Mouse (Mus musculus) Muller cell, postnatal 12 days (primary cell): ENCODE data around the gene Fam114a1.
A peak's percentile ranks its signal among the peaks of the same experiment; 100 is the strongest.

Experiments
- DNase-seq: peaks from one replicate; pipeline ENCODE4 v3.0.0-alpha.2; 2015; ENCODE audit errors: inconsistent ontology term

Fam114a1 gene

GRCm38 (mm10) chr5:65005251-65005650 lies 35.4 kb downstream of the Fam114a1 start:
- no peak for DNase-seq

- no peak for DNase-seq
Measured at GRCm38 (mm10) chr5:65006011-65006491, 36.2 kb downstream of the Fam114a1 start.

GRCm38 (mm10) chr5:65011901-65012573 lies 42.2 kb downstream of the Fam114a1 start:
- no peak for DNase-seq

- no peak for DNase-seq
Measured at GRCm38 (mm10) chr5:65015508-65015907, 45.6 kb downstream of the Fam114a1 start.

GRCm38 (mm10) chr5:65019109-65019508 lies 49.2 kb downstream of the Fam114a1 start:
- no peak for DNase-seq

GRCm38 (mm10) chr5:65019823-65020222 lies 50.0 kb downstream of the Fam114a1 start:
- DNase-seq: peak; percentile 76

GRCm38 (mm10) chr5:65022006-65022405 lies 52.1 kb downstream of the Fam114a1 start:
- DNase-seq: no peak

GRCm38 (mm10) chr5:65024641-65025040 lies 54.8 kb downstream of the Fam114a1 start:
- DNase-seq: no peak

GRCm38 (mm10) chr5:65025916-65026315 lies 56.0 kb downstream of the Fam114a1 start:
- DNase-seq: no peak

GRCm38 (mm10) chr5:65026776-65027175 lies 56.9 kb downstream of the Fam114a1 start:
- DNase-seq: no peak

GRCm38 (mm10) chr5:65028019-65028418 lies 58.1 kb downstream of the Fam114a1 start:
- DNase-seq: no peak

GRCm38 (mm10) chr5:65036597-65036996 lies 66.7 kb downstream of the Fam114a1 start:
- no peak for DNase-seq

- no peak for DNase-seq
Measured at GRCm38 (mm10) chr5:65038305-65038704, 68.4 kb downstream of the Fam114a1 start.

- DNase-seq: peak; percentile 78
Measured at GRCm38 (mm10) chr5:65038811-65039571, 69.1 kb downstream of the Fam114a1 start.

- no peak for DNase-seq
Measured at GRCm38 (mm10) chr5:65040463-65040862, 70.6 kb downstream of the Fam114a1 start.

GRCm38 (mm10) chr5:65043407-65043895 lies 73.6 kb downstream of the Fam114a1 start:
- DNase-seq: no peak

GRCm38 (mm10) chr5:65045642-65046370 lies 75.9 kb downstream of the Fam114a1 start:
- peak; percentile 30 for DNase-seq

- DNase-seq: no peak
Measured at GRCm38 (mm10) chr5:65046442-65047284, 76.8 kb downstream of the Fam114a1 start.

- DNase-seq: peak; percentile 40
Measured at GRCm38 (mm10) chr5:65047285-65047855, 77.5 kb downstream of the Fam114a1 start.

GRCm38 (mm10) chr5:65049880-65050279 lies 80.0 kb downstream of the Fam114a1 start:
- no peak for DNase-seq

GRCm38 (mm10) chr5:65051513-65051912 lies 81.6 kb downstream of the Fam114a1 start:
- no peak for DNase-seq
